Mouse (Mus musculus) limb, embryonic 14.5 days (tissue): ENCODE results near the gene Ergic3. TPM values are rescaled to one million over a fixed set of nuclear protein-coding genes. Genes with fewer than 3 reads are reported as not detected.

Experiments
- ATAC-seq: fragments of 200-750 bp; cut with Nextera tagmentation; 2 replicates; pipeline ENCODE4 v1.8.0; 2017; ENCODE audit warnings: low read depth, moderate number of reproducible peaks, moderate TSS enrichment; ENCODE audit not compliant: low FRiP score
- DNase-seq: peaks from one replicate; pipeline ENCODE4 v3.0.0-alpha.2; 2015; ENCODE audit warnings: low spot score
- H3K27ac ChIP-seq: fragments of 300-500 bp; sonication (generic); replicated peaks from 2 replicates; pipeline ENCODE4 v1.5.1; 2014; ENCODE audit warnings: low read depth, mild to moderate bottlenecking, low read length, moderate library complexity, mixed read lengths
- H3K27me3 ChIP-seq: fragments of 300-500 bp; sonication (generic); 2 replicates; pipeline ENCODE4 v1.6.1; 2014; ENCODE audit warnings: low read length, mixed read lengths; ENCODE audit not compliant: control insufficient read depth, insufficient read depth
- H3K36me3 ChIP-seq: fragments of 300-500 bp; sonication (generic); 2 replicates; pipeline ENCODE4 v1.6.1; 2014; ENCODE audit warnings: mild to moderate bottlenecking, low read length, moderate library complexity, mixed read lengths; ENCODE audit not compliant: control insufficient read depth, insufficient read depth
- H3K4me1 ChIP-seq: fragments of 300-500 bp; sonication (generic); 2 replicates; pipeline ENCODE4 v1.6.1; 2014; ENCODE audit warnings: antibody characterized with exemption, low read length, mixed read lengths; ENCODE audit not compliant: control insufficient read depth, insufficient read depth
- H3K4me2 ChIP-seq: fragments of 300-500 bp; sonication (generic); replicated peaks from 2 replicates; pipeline ENCODE4 v1.6.1; 2014; ENCODE audit warnings: low read depth, mild to moderate bottlenecking, low read length, moderate library complexity; ENCODE audit not compliant: severe bottlenecking
- H3K4me3 ChIP-seq: fragments of 300-500 bp; sonication (generic); replicated peaks from 2 replicates; pipeline ENCODE4 v1.5.1; 2014; ENCODE audit warnings: low read length
- H3K9ac ChIP-seq: fragments of 300-500 bp; sonication (generic); 2 replicates; pipeline ENCODE4 v1.6.1; 2014; ENCODE audit warnings: mild to moderate bottlenecking, low read depth, low read length, moderate library complexity; ENCODE audit not compliant: severe bottlenecking
- H3K9me3 ChIP-seq: fragments of 300-500 bp; sonication (generic); 2 replicates; pipeline ENCODE4 v1.6.1; 2016; ENCODE audit warnings: low read length; ENCODE audit not compliant: control insufficient read depth
- POLR2A ChIP-seq: fragments of 200-500 bp; IDR thresholded peaks from 2 replicates; pipeline ENCODE4 v1.8.0; 2012; ENCODE audit warnings: inconsistent platforms, mild to moderate bottlenecking, moderate library complexity, borderline replicate concordance; ENCODE audit not compliant: insufficient read depth, insufficient read length; ENCODE audit errors: extremely low read depth
- WGBS: fragments of 180-500 bp; shearing (Covaris S2); extraction: QIAGEN DNeasy Blood & Tissue Kit; methylation state at CpG from one replicate; pipeline ENCODE4 v1.1.7; 2014; 5-methylcytosine and 5-hydroxymethylcytosine counted together
- polyA plus RNA-seq, 2 experiments: library from polyadenylated mRNA; depleted of rRNA in 1 of 2; stranded (reverse) in 1 of 2; unstranded in 1 of 2; fragments of >200 nt; fragmentation: Nextera tagmentation in 1 of 2; extraction: Ambion mirVana in 1 of 2; gene quantifications; 2 replicates each; pipeline versions ENCODE4 v1.2.1 to v1.2.3; 2012 to 2014

Ergic3 gene
- polyA plus RNA-seq (2012; rRNA removed), result 261 and 271 TPM in 2 replicates
- 264 and 273 TPM in 2 replicates for polyA plus RNA-seq (2014; fragmentation: Nextera tagmentation; extraction: Ambion mirVana)

DNA sequence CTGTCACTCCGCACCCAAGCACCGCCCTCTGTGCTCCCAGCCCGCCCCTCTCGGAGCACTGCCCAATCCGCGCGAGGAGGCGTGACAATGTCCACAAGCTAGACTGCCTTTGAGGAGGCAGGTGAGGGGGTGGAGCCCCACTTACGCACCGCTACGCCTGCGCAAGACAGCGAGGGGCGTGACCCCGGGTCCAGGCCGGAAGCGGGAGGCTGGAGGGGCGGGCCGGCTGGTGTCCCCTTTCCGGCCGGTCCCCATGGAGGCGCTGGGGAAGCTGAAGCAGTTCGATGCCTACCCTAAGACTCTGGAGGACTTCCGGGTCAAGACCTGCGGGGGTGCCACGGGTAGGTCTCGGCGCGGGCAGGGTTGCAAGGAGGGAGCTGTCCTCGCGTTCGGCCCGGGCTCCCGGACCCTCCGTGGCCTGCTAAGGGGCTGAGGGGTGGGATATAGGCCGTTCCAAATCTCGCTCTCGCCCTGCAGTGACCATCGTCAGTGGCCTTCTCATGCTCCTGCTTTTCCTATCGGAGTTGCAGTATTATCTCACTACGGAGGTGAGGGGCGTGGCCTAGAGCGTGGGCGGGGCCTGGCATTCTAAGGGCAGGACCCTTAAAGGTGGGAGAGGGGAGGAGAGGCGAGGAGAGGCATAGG is at the start of gene Ergic3, which contains the start of gene 6430550D23Rik:
TSS of gene Ergic3 (plus strand) at position 158 of the 645 bp plus-strand sequence.
TSS of gene 6430550D23Rik (minus strand) at position 90 of the 645 bp plus-strand sequence.
- peak within 1 kb of the TSS; percentile 71 for H3K4me2 ChIP-seq
- 1% methylated on average over 39 of the region's 45 CpGs for WGBS
- H3K27me3 ChIP-seq, result no peaks in the 10 kb centered on the region
- H3K36me3 ChIP-seq, result peaks cover 29% of the 10 kb centered on the region
- peak within 1 kb of the TSS; percentile 92 for H3K4me3 ChIP-seq
- 0 out of 2 replicates have a peak, but pooled peaks have one; percentile 35 for TF ChIP-seq POLR2A
- no peaks in the 10 kb centered on the region for H3K9me3 ChIP-seq
- H3K4me1 ChIP-seq, result peaks cover 8% of the 10 kb centered on the region
- peak within 1 kb of the TSS; percentile 65 for H3K27ac ChIP-seq
- peak within 1 kb of the TSS; percentile 72 for H3K9ac ChIP-seq
- peak; percentile 97 for DNase-seq
- ATAC-seq, result peak; percentile 98

GRCm38 (mm10) chr2:155959981-155960380 is 47.9 kb upstream of the Ergic3 start:
- no peaks in the 10 kb centered on the region for H3K9me3 ChIP-seq
- peaks cover 34% of the 10 kb centered on the region for H3K36me3 ChIP-seq
- H3K4me1 ChIP-seq, result peaks cover 5% of the 10 kb centered on the region
- H3K4me2 ChIP-seq, result no peak overlapping the region
- 90% methylated on average over 5 of the region's 5 CpGs for WGBS
- H3K4me3 ChIP-seq, result no peak overlapping the region
- DNase-seq (no peak), ATAC-seq (no peak)
- no peaks in the 10 kb centered on the region for H3K27me3 ChIP-seq
- no peak overlapping the region for H3K27ac ChIP-seq
- no peak overlapping the region for H3K9ac ChIP-seq
- TF ChIP-seq POLR2A, result no peak

DNA sequence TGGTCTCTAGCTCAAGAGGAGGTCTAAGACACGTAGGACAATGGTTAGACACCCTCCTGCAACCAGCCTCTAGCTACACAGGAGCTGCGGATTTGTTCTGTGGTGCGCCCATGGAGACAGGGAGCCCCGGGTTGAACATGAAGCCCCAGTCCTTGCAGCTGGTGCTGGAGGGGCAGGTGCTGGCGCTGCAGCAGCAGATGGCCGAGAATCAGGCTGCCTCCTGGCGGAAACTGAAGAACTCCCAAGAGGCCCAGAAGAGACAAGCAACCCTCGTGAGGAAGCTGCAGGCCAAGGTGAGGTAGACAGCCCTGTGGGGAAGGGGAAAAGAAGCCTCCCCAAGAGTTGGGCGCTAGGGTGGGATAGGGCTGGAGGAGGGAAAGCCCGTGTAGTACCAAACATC is 46.0 kb upstream of the Ergic3 start:
- H3K36me3 ChIP-seq, result peaks cover 50% of the 10 kb centered on the region
- WGBS, result 77% methylated on average over 10 of the region's 10 CpGs

GRCm38 (mm10) chr2:155962991-155963390 is 44.9 kb upstream of the Ergic3 start:
- DNase-seq (peak; percentile 44), ATAC-seq (no peak)
- no peaks in the 10 kb centered on the region for H3K9me3 ChIP-seq
- no peak for TF ChIP-seq POLR2A
- H3K27ac ChIP-seq, result no peak overlapping the region
- no peak overlapping the region for H3K4me3 ChIP-seq
- H3K9ac ChIP-seq, result no peak overlapping the region
- WGBS, result 52% methylated on average over 1 of the region's 1 CpGs
- no peaks in the 10 kb centered on the region for H3K4me1 ChIP-seq
- no peaks in the 10 kb centered on the region for H3K27me3 ChIP-seq
- no peak overlapping the region for H3K4me2 ChIP-seq
- peaks cover 62% of the 10 kb centered on the region for H3K36me3 ChIP-seq

More for the DNA sequence above, 46.0 kb upstream of the Ergic3 start:
- H3K27ac ChIP-seq, result no peak overlapping the region
- ATAC-seq (no peak), DNase-seq (no peak)
- TF ChIP-seq POLR2A, result no peak
- no peak overlapping the region for H3K9ac ChIP-seq
- no peak overlapping the region for H3K4me3 ChIP-seq
- no peak overlapping the region for H3K4me2 ChIP-seq
- H3K27me3 ChIP-seq, result no peaks in the 10 kb centered on the region
- no peaks in the 10 kb centered on the region for H3K9me3 ChIP-seq
- H3K4me1 ChIP-seq, result peaks cover 5% of the 10 kb centered on the region

GRCm38 (mm10) chr2:155973348-155973747 is 34.5 kb upstream of the Ergic3 start:
- 84% methylated on average over 6 of the region's 6 CpGs for WGBS
- no peak for TF ChIP-seq POLR2A
- H3K9me3 ChIP-seq, result no peaks in the 10 kb centered on the region
- no peak overlapping the region for H3K4me2 ChIP-seq
- no peaks in the 10 kb centered on the region for H3K4me1 ChIP-seq
- H3K4me3 ChIP-seq, result no peak overlapping the region
- peaks cover 91% of the 10 kb centered on the region for H3K36me3 ChIP-seq
- H3K9ac ChIP-seq, result no peak overlapping the region
- H3K27ac ChIP-seq, result no peak overlapping the region
- ATAC-seq (no peak), DNase-seq (no peak)
- H3K27me3 ChIP-seq, result no peaks in the 10 kb centered on the region
